ENCODE assay signal across 9 mouse cellular contexts in genomic region chr13:103900015-103900414, GRCm38 (mm10).
"Had no signal": no experiment of that assay in that cellular context is flagged by ENCODE, and none has a peak within 500 bp of the region (broad histone marks: within the 10 kb centered on the region; RNA-seq: fewer than 3 reads in every experiment).

No protein-coding gene starts in this region.

- H3K27me3 ChIP-seq: limb, embryonic 13.5 days; midbrain, embryonic 12.5 days had no signal

- H3K4me3 ChIP-seq: limb, embryonic 13.5 days; midbrain, embryonic 12.5 days had no signal

- H3K27ac ChIP-seq: limb, embryonic 13.5 days; liver, embryonic 14.5 days; midbrain, embryonic 12.5 days had no signal

- H3K4me1 ChIP-seq: limb, embryonic 13.5 days; midbrain, embryonic 12.5 days had no signal

- ATAC-seq: midbrain, embryonic 16.5 days had no signal

- DNase-seq: kidney, postnatal 10 days; left cerebral cortex, postnatal 4 days; lung, adult 18-20 months; right cerebral cortex, postnatal 14 days; thymus, postnatal 36 days had no signal
